Mouse (Mus musculus): Measurements from ENCODE around the gene Pabpn1l.
A peak's percentile ranks its signal among the peaks of the same experiment; 100 is the strongest.

Pabpn1l gene

GRCm38 (mm10) chr8:122618660-122619378, 3.7 kb downstream of the Pabpn1l start:
- DNase-seq (ENCODE audit: low spot score in 2 of 2): no peak

GRCm38 (mm10) chr8:122617947-122618546, 4.5 kb downstream of the Pabpn1l start:
- peak; percentile 58 to 81 for DNase-seq (ENCODE audit: low spot score in 2 of 2)

- DNase-seq (ENCODE audit: low spot score in 2 of 2): no peak
Observed at GRCm38 (mm10) chr8:122616181-122616905, 6.2 kb downstream of the Pabpn1l start.

- DNase-seq (ENCODE audit: low spot score in 2 of 2): peak; percentile 94 to 95
Observed at GRCm38 (mm10) chr8:122611295-122612133, 11.0 kb downstream of the Pabpn1l start, which contains the start of the genes Galns and Trappc2l. Galns (minus strand) TSS chr8:122611463. Trappc2l (plus strand) TSS chr8:122611640.

GRCm38 (mm10) chr8:122610612-122611277, 11.8 kb downstream of the Pabpn1l start:
- no peak for DNase-seq (ENCODE audit: low spot score in 2 of 2)

- no peak for DNase-seq (ENCODE audit: low spot score in 2 of 2)
Observed at GRCm38 (mm10) chr8:122610209-122610608, 12.3 kb downstream of the Pabpn1l start.

DNA sequence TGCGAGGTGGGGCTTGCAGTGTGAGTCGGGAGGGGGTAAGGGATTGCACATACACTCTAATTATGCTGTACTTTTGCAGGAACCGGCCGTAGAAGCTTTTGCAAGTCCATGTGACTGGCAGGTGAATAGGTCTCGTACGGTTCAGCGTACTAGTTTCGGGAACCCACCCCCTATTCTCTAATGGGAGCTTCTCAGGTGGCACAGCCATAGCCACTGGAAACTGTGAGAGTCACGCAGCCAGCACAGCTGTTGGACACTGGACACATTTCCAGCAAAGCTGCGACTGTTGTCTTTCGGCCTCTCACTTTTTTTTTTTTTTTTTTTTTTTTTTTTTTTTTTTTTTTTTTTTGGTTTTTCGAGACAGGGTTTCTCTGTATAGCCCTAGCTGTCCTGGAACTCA, 15.7 kb downstream of the Pabpn1l start:
- no peak for DNase-seq (ENCODE audit: low spot score in 2 of 2)

DNA sequence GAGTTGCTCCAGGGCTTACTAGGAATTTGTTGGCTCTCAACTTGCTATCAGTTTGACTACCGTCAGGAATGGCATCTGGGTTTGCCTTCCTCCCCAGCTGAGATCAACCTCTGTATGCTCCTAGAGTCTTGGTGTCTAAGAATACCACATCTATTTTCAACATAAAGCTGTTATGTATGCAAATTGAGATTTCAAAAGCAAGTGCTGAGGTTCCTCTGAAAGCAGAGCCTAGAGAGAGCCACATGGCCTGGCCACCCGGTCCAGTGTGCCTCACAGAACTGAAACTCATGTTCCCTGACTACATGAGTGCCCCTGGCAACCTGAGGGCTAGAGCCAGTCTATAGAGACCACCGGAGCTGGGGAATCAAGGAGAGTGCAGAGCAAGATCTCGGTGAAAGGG, 17.2 kb downstream of the Pabpn1l start:
- DNase-seq (ENCODE audit: low spot score in 2 of 2): no peak

DNA sequence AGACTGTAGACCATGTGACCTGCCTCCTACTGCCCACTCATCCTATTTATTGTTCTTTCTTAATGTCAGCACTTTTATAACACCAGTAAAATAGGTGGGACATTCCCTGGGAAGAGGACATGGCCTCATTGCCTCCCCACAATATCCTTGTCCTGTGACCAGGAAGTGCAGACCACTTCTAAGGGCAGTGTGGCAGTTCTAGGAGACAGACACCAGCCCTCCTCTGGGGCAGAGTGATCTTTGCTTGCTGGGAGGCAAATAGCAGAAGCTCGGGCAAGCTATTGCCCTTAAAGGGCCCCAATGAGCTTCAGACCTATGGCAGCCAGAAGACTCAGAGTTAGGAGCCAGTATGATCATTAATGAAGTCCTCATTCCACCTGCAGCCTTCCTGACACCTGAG, 17.9 kb downstream of the Pabpn1l start:
- DNase-seq (ENCODE audit: low spot score in 2 of 2): no peak

- DNase-seq (ENCODE audit: low spot score in 2 of 2): no peak
Observed at GRCm38 (mm10) chr8:122600666-122601065, 21.9 kb downstream of the Pabpn1l start.

DNA sequence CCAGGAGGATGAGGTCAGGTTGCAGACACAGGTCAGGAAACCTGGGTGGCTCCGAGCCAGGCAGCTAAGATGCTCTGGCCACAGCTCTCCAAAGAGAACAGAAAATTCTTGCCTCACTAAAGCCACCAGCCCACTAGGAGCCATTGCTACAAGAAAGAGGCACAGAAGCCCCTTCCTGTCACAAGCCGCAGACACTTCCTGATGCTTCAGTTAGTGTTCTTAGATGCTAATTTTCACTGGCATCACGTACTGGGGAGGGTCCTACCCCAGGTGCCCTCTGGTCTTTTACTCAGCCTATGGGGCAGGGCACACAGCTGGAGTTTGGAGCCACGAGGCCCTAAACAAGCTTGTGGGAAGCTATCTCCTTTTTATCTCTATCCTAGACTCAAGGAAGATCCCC, 26.5 kb downstream of the Pabpn1l start:
- DNase-seq (ENCODE audit: low spot score in 2 of 2): peak; percentile 20 to 41

GRCm38 (mm10) chr8:122593783-122594507, 28.6 kb downstream of the Pabpn1l start:
- DNase-seq (ENCODE audit: low spot score in 2 of 2): no peak

DNA sequence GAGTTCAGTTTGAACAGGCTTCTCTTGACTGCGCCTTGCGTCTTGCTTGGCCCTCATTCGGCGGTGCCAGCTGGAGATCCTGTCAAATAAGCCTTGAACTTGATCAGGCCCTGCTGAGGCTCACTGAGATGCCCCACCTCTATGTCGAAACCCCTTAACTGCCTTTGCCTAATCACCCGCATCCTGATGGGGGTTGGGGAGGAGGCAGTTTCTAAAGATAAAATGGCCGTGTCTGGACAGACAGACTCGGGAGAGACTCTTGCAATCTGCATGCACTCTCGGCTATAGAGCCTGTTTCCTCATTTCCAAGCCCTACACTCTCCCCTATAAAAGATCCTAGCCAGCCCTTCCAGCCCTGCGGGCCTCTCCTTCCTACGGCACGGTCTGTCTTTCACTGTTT, 29.3 kb downstream of the Pabpn1l start:
- DNase-seq (ENCODE audit: low spot score in 2 of 2): no peak

DNA sequence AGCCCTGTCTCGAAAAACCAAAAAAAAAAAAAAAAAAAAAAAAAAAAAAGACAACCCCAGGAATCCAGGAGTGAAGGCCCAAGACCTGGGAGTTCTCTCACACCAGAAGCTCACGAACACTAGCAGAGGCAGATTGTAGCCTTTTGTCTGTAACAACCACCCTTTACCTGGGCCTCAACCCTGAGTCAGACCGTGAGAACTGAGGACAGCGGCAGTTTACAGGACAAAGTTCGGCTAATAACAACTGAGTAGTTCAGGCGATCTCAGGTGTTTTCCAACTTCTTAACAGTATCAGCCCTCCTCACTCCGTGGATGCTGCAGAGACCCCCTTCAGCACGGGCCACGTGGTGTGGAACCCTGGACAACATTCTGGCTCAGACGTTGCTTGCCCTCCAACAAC, 35.8 kb downstream of the Pabpn1l start:
- DNase-seq (ENCODE audit: low spot score in 2 of 2): no peak

DNA sequence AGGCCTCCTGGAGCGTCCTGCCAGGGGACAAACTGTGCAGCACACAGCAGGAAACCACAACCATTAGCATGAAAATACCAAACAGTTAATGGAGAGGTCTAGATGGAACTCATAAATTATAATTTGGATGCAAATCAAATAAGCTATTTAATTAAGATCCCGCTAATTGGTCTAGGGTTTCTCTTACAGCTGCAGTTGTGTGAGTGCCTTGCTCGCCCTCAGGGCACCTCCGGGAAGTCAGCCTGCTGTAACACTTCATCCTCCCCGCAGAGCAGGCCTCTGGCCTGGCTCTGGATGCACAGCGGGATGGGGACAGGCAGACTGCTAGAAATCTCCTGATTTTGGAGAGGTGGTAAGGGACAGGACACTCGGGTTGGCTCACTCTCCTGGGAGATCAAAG, 36.4 kb downstream of the Pabpn1l start:
- DNase-seq (ENCODE audit: low spot score in 2 of 2): no peak

- DNase-seq (ENCODE audit: low spot score in 2 of 2): no peak
Observed at GRCm38 (mm10) chr8:122585411-122585891, 37.1 kb downstream of the Pabpn1l start.

GRCm38 (mm10) chr8:122584981-122585380, 37.6 kb downstream of the Pabpn1l start:
- DNase-seq (ENCODE audit: low spot score in 2 of 2): no peak

DNA sequence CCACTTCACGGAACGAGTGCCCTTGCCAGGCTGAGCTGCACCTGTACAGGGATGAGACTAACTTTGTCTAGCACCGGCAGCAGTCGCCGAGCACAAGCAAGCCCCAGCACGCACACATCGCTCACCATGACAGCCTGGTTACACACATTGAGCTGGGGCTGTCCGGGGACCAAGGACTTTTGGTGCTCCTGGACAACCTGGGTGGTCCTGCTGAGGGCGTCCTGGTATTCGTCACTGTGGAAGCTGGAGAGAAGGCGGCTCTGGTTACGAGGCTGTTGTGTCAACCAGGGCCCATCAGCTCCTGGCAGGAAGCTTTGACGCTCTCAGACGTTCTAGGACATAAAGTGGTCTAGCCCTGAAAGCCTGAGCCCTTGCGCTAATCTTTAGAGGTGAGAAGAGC, 41.6 kb downstream of the Pabpn1l start:
- no peak for DNase-seq (ENCODE audit: low spot score in 2 of 2)

GRCm38 (mm10) chr8:122579196-122579595, 43.3 kb downstream of the Pabpn1l start:
- DNase-seq (ENCODE audit: low spot score in 2 of 2): no peak

- DNase-seq (ENCODE audit: low spot score in 2 of 2): no peak
Observed at GRCm38 (mm10) chr8:122577116-122577515, 45.4 kb downstream of the Pabpn1l start.
